Mouse (Mus musculus): ENCODE data around the gene Cuta. TPM values are rescaled to one million over a fixed set of nuclear protein-coding genes. Genes with fewer than 3 reads are reported as not detected.
A peak's percentile ranks its signal among the peaks of the same experiment; 100 is the strongest.

Cuta gene
- polyA plus RNA-seq, 1 experiment from 2014 or later: 203 TPM

DNA sequence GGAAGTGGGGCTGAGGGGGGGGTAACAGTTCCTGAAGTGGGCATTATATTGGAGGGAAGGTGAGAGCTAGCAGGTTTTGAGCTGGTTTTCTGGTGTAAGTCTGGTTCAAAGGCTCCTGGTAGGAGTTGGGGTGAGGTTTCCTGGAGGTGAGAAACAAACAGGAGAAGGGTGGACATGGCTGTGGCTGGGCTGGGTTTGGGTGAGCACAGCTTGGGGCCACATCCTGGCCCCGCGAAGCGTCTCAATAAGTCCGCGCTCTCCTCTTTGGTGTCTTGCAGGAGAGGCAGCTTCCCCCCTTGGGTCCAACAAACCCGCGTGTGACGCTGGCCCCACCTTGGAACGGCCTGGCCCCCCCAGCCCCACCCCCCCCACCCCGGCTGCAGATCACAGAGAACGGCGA lies 30.9 kb upstream of the Cuta start:
- H3K4me1 ChIP-seq: peaks cover 36% of the 10 kb centered on the region
- no peak for ATAC-seq (replicated peaks; ENCODE audit: low FRiP score)

DNA sequence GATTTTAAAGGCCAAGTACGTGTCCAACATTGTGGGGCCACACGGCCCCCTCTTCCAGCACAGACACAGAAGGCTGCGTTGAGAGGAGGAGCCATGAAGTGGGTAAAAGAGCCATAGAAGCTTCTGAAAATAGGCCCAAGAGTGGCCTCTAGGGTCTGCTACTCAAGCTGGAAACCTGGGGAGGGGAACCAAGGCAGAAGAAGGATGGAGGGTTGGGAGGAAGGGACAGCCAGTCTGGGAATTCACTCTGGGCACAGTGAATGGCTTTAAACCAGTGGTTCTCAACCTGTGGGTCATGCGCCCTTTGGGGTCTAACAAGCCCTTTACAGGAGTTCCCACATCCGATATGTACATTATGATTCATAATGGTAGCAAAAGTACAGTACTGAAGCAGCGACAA lies 29.9 kb upstream of the Cuta start:
- Histone ChIP-seq H3K27me3 (no peaks in the 10 kb centered on the region), H3K9ac (no peak overlapping the region), H3K4me1 (peaks cover 26% of the 10 kb centered on the region), H3K9me3 (replicated peaks) (no peaks in the 10 kb centered on the region), H3K36me3 (peaks cover 53% of the 10 kb centered on the region), H3K4me3 (replicated peaks) (no peak overlapping the region), H3K4me2 (no peak overlapping the region), H3K27ac (no peak overlapping the region)
- 89% methylated on average over 6 of the region's 6 CpGs for WGBS
- no peak for ATAC-seq (replicated peaks; ENCODE audit: low FRiP score)

More for the DNA sequence above, 30.9 kb upstream of the Cuta start:
- no peak overlapping the region for H3K27ac ChIP-seq
- H3K27me3 ChIP-seq: no peaks in the 10 kb centered on the region
- H3K4me2 ChIP-seq: no peak overlapping the region
- H3K36me3 ChIP-seq: peaks cover 53% of the 10 kb centered on the region
- no peak overlapping the region for H3K9ac ChIP-seq
- H3K9me3 ChIP-seq (replicated peaks): no peaks in the 10 kb centered on the region
- H3K4me3 ChIP-seq (replicated peaks): no peak overlapping the region
- 86% methylated on average over 11 of the region's 12 CpGs for WGBS

DNA sequence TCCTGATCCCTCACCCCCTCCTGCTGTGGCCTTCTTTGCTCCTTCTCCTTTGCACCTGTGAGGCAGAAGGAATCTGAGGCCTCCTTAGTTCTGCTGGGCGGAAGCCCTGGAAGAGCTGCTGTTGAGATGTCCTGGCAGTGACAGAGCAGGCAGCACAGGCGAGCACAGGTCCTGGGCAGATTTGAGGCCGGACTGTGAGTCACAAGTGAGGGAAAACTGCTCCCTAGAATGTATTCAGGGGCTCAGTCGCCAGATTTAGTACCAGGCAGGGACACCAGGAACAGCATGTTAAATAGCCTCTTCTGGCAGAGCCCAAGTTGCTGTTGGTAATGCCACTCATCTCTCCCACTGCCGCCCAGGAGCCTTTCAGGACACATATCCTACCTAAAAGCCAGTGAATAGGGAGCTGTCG lies 28.8 kb upstream of the Cuta start:
- 87% methylated on average over 6 of the region's 6 CpGs for WGBS
- Histone ChIP-seq H3K27me3 (no peaks in the 10 kb centered on the region), H3K36me3 (peaks cover 60% of the 10 kb centered on the region), H3K4me3 (replicated peaks) (no peak overlapping the region), H3K27ac (no peak overlapping the region), H3K9ac (no peak overlapping the region), H3K4me2 (no peak overlapping the region), H3K9me3 (replicated peaks) (no peaks in the 10 kb centered on the region), H3K4me1 (peaks cover 18% of the 10 kb centered on the region)
- no peak for ATAC-seq (replicated peaks; ENCODE audit: low FRiP score)

DNA sequence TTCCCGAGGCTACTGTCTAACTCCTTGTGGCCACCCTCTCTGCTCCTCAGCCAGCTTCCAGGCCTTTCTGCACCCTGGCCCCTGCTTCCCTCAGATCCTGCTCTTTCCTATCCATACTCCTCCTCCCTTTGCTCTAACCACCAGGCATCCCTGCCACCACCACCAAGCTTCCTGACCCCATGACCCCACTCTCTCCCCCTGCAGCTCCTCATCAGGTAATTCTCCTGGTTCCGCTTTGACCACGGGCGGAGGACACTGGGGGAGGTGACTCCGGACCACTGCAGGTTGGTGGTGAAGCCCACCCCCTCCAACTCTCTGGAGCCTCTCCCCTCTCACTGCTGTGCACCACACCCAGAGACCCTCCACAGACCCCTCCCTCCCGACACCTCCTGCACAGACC lies 28.1 kb upstream of the Cuta start:
- H3K27ac ChIP-seq: no peak overlapping the region
- 86% methylated on average over 6 of the region's 6 CpGs for WGBS
- ATAC-seq (replicated peaks; ENCODE audit: low FRiP score): no peak
- peaks cover 17% of the 10 kb centered on the region for H3K4me1 ChIP-seq
- no peak overlapping the region for H3K4me3 ChIP-seq (replicated peaks)
- no peak overlapping the region for H3K4me2 ChIP-seq
- peaks cover 67% of the 10 kb centered on the region for H3K36me3 ChIP-seq
- no peak overlapping the region for H3K9ac ChIP-seq
- H3K27me3 ChIP-seq: no peaks in the 10 kb centered on the region
- H3K9me3 ChIP-seq (replicated peaks): no peaks in the 10 kb centered on the region

DNA sequence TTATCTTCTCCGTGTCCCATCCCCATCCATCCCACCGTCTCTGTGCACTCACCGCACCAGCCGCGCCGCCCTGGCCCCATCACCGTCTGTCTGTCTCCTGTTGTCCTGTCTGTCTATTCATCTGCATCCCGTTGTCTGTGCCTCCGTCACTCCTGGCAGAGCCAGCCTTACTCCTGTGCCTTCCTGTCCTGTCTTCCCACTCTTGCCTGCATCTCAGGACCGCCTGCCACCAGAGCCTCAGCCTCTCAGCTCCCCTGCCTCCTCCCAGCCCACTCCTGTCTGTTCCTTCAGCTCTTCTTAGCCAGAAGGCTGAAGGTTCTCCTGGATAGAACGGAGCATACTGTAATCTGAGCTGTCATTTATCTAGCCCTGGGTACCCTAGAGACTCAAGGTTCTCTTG lies 27.6 kb upstream of the Cuta start:
- 89% methylated on average over 11 of the region's 11 CpGs for WGBS
- no peak overlapping the region for H3K27ac ChIP-seq
- H3K9ac ChIP-seq: no peak overlapping the region
- no peaks in the 10 kb centered on the region for H3K9me3 ChIP-seq (replicated peaks)
- H3K4me2 ChIP-seq: no peak overlapping the region
- no peak for ATAC-seq (replicated peaks; ENCODE audit: low FRiP score)
- H3K4me3 ChIP-seq (replicated peaks): no peak overlapping the region
- H3K4me1 ChIP-seq: peaks cover 13% of the 10 kb centered on the region
- no peaks in the 10 kb centered on the region for H3K27me3 ChIP-seq
- H3K36me3 ChIP-seq: peaks cover 72% of the 10 kb centered on the region

DNA sequence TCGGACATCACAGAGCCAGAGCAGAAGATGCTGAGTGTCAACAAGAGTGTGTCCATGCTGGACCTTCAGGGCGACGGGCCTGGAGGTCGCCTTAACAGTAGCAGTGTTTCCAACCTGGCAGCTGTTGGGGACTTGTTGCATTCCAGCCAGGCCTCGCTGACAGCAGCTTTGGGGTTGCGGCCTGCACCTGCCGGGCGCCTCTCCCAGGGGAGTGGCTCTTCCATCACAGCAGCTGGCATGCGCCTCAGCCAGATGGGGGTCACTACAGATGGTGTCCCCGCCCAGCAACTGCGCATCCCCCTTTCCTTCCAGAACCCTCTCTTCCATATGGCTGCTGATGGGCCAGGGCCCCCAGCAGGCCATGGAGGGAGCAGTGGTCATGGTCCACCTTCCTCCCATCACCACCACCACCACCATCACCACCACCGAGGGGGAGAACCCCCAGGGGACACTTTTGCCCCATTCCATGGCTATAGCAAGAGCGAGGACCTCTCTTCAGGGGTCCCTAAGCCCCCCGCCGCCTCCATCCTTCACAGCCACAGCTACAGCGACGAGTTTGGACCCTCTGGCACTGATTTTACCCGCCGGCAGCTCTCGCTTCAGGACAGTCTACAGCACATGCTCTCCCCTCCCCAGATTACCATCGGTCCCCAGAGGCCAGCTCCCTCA lies 22.3 kb upstream of the Cuta start:
- ATAC-seq (replicated peaks; ENCODE audit: low FRiP score): no peak
- Histone ChIP-seq H3K9ac (no peak overlapping the region), H3K4me2 (no peak overlapping the region), H3K27ac (no peak overlapping the region), H3K4me3 (replicated peaks) (no peak overlapping the region), H3K27me3 (no peaks in the 10 kb centered on the region), H3K36me3 (peaks cover 90% of the 10 kb centered on the region), H3K4me1 (no peaks in the 10 kb centered on the region), H3K9me3 (replicated peaks) (no peaks in the 10 kb centered on the region)
- 94% methylated on average over 21 of the region's 21 CpGs for WGBS

DNA sequence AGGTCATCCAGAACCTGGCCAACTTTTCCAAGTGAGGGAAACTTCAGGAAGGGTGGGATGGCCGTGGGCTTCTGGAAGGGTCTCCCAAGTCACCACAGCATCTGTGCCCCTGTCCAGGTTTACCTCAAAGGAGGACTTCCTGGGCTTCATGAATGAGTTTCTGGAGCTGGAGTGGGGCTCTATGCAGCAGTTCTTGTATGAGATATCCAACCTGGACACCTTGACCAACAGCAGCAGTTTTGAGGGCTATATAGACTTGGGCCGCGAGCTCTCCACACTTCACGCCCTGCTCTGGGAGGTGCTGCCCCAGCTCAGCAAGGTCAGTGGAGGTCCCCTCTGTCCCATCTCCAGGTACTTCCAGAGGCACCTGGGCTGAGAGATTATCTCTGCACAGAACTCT lies 20.4 kb upstream of the Cuta start:
- H3K4me1 ChIP-seq: no peaks in the 10 kb centered on the region
- H3K36me3 ChIP-seq: peaks cover 90% of the 10 kb centered on the region
- no peaks in the 10 kb centered on the region for H3K27me3 ChIP-seq
- 92% methylated on average over 4 of the region's 4 CpGs for WGBS
- no peak overlapping the region for H3K4me2 ChIP-seq
- H3K27ac ChIP-seq: no peak overlapping the region
- H3K9ac ChIP-seq: no peak overlapping the region
- ATAC-seq (replicated peaks; ENCODE audit: low FRiP score): no peak
- no peaks in the 10 kb centered on the region for H3K9me3 ChIP-seq (replicated peaks)
- H3K4me3 ChIP-seq (replicated peaks): no peak overlapping the region

DNA sequence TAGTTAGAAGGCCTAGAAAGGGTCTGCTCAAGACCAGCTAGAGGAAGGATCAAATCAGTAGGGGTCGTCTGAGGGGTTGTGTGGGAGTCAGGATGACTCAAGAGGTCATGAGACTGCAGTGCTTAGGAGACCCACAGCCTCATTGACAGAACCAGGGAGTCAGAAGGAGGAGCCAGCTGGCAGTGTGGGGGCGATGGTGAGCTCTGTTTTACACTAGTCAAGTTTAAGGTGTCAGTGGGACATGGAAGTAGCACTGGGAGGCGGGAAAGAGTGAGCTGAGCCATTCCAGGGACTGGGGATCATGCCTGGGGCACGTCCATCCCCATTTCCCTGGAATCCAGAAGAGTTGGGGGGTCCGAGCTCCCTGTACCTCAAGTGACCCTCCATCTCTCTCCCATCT lies 19.5 kb upstream of the Cuta start:
- H3K9ac ChIP-seq: no peak overlapping the region
- H3K4me1 ChIP-seq: peaks cover 3% of the 10 kb centered on the region
- H3K4me2 ChIP-seq: no peak overlapping the region
- H3K9me3 ChIP-seq (replicated peaks): no peaks in the 10 kb centered on the region
- 49% methylated on average over 5 of the region's 5 CpGs for WGBS
- no peaks in the 10 kb centered on the region for H3K27me3 ChIP-seq
- H3K4me3 ChIP-seq (replicated peaks): no peak overlapping the region
- H3K36me3 ChIP-seq: peaks cover 83% of the 10 kb centered on the region
- no peak for ATAC-seq (replicated peaks; ENCODE audit: low FRiP score)
- no peak overlapping the region for H3K27ac ChIP-seq

DNA sequence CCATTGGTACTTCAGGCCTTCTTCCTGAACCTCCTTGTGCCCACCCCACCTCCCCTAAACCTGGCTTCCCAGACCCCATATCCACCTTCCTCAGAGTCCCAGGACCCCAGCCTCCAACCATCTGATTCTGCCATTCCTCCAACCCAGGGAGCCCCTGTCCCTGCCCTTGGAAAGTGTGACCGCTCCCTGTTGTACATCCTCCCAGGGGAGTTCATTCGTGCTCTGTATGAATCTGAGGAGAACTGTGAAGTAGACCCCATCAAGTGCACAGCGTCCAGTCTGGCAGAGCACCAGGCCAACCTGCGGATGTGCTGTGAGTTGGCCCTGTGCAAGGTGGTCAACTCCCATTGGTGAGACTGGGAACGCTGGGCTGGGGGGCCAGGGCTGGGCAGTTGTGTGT lies 18.5 kb upstream of the Cuta start:
- ATAC-seq (replicated peaks; ENCODE audit: low FRiP score): no peak
- H3K9me3 ChIP-seq (replicated peaks): no peaks in the 10 kb centered on the region
- 95% methylated on average over 5 of the region's 5 CpGs for WGBS
- H3K9ac ChIP-seq: no peak overlapping the region
- H3K4me1 ChIP-seq: peaks cover 13% of the 10 kb centered on the region
- peaks cover 77% of the 10 kb centered on the region for H3K36me3 ChIP-seq
- H3K4me2 ChIP-seq: no peak overlapping the region
- H3K27me3 ChIP-seq: no peaks in the 10 kb centered on the region
- H3K4me3 ChIP-seq (replicated peaks): no peak overlapping the region
- H3K27ac ChIP-seq: no peak overlapping the region

DNA sequence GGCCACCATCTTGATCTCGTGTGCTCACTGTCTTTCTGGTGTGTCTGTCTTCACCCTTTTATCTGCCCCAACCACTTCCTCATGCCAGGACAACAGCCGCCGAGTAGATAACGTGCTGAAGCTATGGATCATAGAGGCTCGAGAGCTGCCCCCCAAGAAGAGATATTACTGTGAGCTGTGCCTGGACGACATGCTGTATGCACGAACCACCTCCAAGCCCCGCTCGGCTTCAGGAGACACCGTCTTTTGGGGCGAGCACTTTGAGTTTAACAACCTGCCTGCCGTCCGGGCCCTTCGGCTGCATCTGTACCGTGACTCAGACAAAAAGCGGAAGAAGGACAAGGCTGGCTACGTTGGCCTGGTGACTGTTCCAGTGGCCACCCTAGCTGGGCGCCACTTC lies 17.5 kb upstream of the Cuta start:
- peaks cover 70% of the 10 kb centered on the region for H3K36me3 ChIP-seq
- no peaks in the 10 kb centered on the region for H3K27me3 ChIP-seq
- ATAC-seq (replicated peaks; ENCODE audit: low FRiP score): no peak
- no peak overlapping the region for H3K4me2 ChIP-seq
- H3K9me3 ChIP-seq (replicated peaks): no peaks in the 10 kb centered on the region
- WGBS: 90% methylated on average over 18 of the region's 18 CpGs
- H3K4me1 ChIP-seq: peaks cover 23% of the 10 kb centered on the region
- no peak overlapping the region for H3K9ac ChIP-seq
- H3K4me3 ChIP-seq (replicated peaks): no peak overlapping the region
- no peak overlapping the region for H3K27ac ChIP-seq

DNA sequence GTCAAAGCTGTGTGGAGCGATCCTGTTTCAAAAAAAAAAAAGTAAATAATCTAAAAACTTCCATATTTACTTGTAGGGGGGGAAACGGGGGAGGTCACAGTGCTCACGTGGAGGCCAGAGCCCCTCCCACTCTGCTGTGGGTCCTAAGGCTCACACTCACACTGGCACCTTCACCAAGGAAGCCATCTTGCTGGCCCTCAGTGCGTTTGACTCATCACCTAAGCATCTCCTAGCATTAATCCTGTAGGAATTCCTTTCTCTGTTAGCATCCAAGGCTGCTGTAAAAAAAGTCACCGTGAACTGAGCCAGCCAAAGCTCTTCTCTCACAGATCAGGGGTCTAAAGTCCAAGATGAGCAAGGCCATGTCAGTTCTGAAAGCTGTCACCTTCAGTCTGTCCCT lies 16.9 kb upstream of the Cuta start:
- Histone ChIP-seq H3K27me3 (no peaks in the 10 kb centered on the region), H3K4me1 (peaks cover 29% of the 10 kb centered on the region), H3K4me3 (replicated peaks) (no peak overlapping the region), H3K4me2 (no peak overlapping the region), H3K27ac (no peak overlapping the region), H3K36me3 (peaks cover 64% of the 10 kb centered on the region), H3K9me3 (replicated peaks) (no peaks in the 10 kb centered on the region), H3K9ac (no peak overlapping the region)
- no peak for ATAC-seq (replicated peaks; ENCODE audit: low FRiP score)
- WGBS: 82% methylated on average over 5 of the region's 5 CpGs

DNA sequence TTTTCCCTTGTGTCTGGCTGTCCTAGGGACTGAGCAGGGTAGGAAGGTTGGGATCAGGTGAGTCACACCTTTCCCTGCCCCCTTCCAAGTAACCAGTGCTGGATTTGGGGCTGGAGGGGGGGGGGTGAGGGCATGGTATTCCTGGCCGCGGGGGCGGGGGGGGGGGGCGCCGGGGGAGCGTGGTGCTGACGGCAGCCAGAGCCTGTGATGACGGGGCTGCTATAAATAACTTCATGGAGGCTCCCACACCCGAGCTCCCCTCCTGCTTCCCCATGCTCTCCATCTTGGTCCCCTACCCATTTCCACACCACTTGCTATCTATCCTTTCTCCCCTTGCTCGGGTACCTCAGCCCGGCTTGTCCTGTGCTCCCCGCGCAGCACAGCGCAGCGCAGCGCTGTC lies 14.4 kb upstream of the Cuta start:
- Histone ChIP-seq H3K9ac (no peak overlapping the region), H3K9me3 (replicated peaks) (no peaks in the 10 kb centered on the region), H3K4me3 (replicated peaks) (peak overlapping the region; percentile 10; the same call in 1 of the 2 replicates), H3K27me3 (no peaks in the 10 kb centered on the region), H3K4me2 (peak overlapping the region; percentile 68), H3K4me1 (peaks cover 55% of the 10 kb centered on the region), H3K27ac (peak overlapping the region; percentile 51), H3K36me3 (peaks cover 44% of the 10 kb centered on the region)
- ATAC-seq (replicated peaks; ENCODE audit: low FRiP score): no peak
- 18% methylated on average over 16 of the region's 16 CpGs for WGBS

DNA sequence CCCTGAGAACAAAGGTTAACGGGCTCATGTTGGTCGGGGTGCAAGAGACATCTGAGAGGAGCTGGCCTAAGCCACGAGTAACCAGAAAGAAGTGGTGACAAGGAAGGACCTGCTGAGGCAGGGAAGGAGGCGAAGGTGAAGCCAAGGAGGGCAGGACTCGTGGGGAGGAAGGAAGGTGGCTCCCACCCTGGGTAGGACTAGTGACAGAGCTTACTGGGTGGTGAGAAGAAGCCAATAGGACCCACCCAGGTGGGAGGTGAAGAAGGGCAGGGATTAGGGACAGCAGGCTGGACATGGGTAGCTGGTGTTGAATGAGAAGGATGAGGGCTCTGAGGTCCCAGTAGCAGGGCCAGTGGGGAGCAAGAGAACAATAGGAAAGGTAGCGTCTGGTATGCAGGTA lies 13.8 kb upstream of the Cuta start:
- 30% methylated on average over 6 of the region's 6 CpGs for WGBS
- peak overlapping the region; percentile 68 for H3K4me2 ChIP-seq
- H3K9ac ChIP-seq: peak overlapping the region; percentile 43; the same call in 1 of the 2 replicates

More for the DNA sequence above, 13.8 kb upstream of the Cuta start:
- H3K4me3 ChIP-seq (replicated peaks): peak overlapping the region; percentile 47; the same call in 1 of the 2 replicates
- ATAC-seq (replicated peaks; ENCODE audit: low FRiP score): no peak
- H3K27me3 ChIP-seq: no peaks in the 10 kb centered on the region
- H3K27ac ChIP-seq: 0 out of 2 replicates have a peak overlapping the region, but pooled peaks have one; percentile 32
- H3K36me3 ChIP-seq: peaks cover 40% of the 10 kb centered on the region
- H3K9me3 ChIP-seq (replicated peaks): no peaks in the 10 kb centered on the region
- peaks cover 59% of the 10 kb centered on the region for H3K4me1 ChIP-seq
